Mouse (Mus musculus): Measurements from ENCODE around the gene Trappc3.
A peak's percentile ranks its signal among the peaks of the same experiment; 100 is the strongest.

Gene Trappc3

GRCm38 (mm10) chr4:126251655-126252254 lies 10.4 kb upstream of the Trappc3 start:
- DNase-seq (ENCODE audit: low read depth, low spot score): no peak

DNA sequence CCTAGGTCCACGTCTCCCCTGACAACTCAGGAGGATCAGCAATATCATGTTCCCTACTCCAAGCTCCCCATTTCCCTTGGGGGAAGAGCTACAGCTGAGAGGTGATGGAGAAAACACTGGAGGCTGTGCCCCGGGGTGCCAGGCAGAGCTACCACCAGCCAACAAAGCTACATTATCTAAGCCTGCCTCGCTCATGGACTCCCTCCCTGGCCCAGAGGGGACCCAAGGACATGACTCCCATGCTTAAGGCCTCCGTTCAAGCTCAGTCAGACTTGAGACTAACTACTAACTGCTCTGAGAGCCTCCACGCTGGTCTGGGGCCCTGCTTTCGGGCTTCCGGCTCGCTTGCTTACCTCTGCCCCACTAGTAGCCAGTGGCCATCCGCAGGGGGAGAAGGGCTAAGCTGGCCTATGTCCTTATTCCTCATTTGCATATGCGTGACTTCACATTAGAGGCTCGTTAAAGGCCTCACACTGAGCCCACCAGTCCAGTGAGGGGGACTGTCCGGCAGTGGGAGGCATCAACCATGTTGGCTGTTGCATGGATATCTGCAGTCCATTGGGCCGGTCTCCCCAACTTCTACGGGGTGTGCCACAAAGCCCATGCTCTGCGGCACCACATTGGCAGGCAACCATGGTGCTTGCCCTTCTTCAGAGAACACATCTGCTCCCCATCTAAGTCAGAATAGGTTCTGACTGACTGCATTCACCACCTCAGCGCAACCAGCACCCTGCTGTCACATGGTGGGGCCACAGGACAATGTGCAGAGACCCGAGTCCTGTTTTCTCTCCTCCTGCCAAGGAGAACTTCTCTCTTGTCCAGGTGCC lies 9.5 kb upstream of the Trappc3 start:
- DNase-seq (ENCODE audit: low read depth, low spot score): no peak

DNA sequence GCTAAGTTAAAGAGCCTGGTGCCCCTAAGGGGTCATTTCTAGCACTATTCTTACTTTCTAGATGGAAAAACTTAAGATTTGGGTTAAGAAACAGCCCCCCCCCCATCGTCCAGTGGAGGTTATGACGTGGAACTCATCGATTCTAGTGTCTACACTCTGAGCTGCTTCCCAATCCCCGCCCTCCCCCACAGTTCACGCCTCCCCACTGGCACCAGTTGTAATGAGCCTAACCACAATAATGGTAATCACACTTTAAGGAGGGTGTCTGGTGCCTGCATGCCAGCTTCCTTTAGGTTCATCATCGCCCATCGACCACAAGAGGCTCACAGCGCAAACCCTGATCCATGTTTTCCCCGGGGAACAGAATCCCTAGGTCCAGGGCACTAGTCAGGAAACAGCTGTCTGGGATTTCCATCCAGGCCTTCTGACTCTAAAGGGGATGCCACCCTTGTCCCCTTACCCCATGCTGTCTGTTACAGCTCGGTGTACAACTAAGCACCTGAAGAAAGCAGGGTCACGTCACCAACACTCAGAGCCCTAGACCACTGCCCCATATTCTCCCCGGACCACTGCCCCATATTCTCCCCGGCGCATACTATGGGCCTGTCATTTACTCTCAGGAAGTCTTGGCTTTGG lies 8.4 kb upstream of the Trappc3 start:
- DNase-seq (ENCODE audit: low read depth, low spot score): no peak

GRCm38 (mm10) chr4:126254315-126255112 lies 7.6 kb upstream of the Trappc3 start:
- no peak for DNase-seq (ENCODE audit: low read depth, low spot score)

- DNase-seq (ENCODE audit: low read depth, low spot score): no peak
These were observed 6.8 kb upstream of the Trappc3 start for GRCm38 (mm10) chr4:126255113-126256001.

DNA sequence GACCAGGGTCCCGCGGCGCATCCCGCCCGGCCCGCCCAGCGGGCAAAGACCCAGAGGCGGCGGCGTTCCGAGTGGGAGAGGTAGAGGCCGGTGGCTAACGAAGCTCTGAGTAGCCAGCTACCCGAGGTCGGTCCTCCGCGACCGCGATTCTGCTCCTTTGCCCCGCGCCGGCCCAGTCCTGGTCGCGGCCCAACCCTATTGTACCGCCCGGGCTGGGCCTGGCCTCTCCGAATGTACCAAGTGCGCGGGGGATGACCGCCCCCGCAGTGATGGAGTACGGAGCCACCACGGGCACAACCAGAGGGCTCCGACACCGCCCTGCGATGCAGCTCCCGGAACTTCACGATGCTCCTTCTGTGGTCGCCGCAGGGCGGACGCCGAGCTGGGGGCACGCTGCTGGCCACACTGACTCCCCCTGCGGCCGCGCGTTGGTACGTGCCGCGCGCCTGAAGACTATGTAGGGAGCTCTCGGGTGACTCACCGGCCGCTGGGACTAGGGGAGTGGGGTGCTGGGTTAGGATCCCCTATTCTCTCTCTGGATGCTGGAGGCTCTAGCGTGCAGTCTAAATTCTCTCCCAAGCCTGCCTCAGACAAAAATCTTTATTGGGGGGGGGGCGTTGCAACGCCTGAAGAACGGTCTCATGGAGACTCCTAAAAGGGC lies 5.9 kb upstream of the Trappc3 start, which contains the start of gene Map7d1:
TSS of gene Map7d1 (minus strand) at position 213 of the 661 bp plus-strand sequence.
- peak; percentile 76 for DNase-seq (ENCODE audit: low read depth, low spot score)

- DNase-seq (ENCODE audit: low read depth, low spot score): no peak
These were observed 4.9 kb upstream of the Trappc3 start for GRCm38 (mm10) chr4:126256967-126257881.

- no peak for DNase-seq (ENCODE audit: low read depth, low spot score)
These were observed 3.1 kb upstream of the Trappc3 start for GRCm38 (mm10) chr4:126259063-126259462.

GRCm38 (mm10) chr4:126259523-126260160 lies 2.5 kb upstream of the Trappc3 start:
- DNase-seq (ENCODE audit: low read depth, low spot score): no peak

- DNase-seq (ENCODE audit: low read depth, low spot score): peak; percentile 75
These were observed 1.5 kb upstream of the Trappc3 start for GRCm38 (mm10) chr4:126260520-126261201.

DNA sequence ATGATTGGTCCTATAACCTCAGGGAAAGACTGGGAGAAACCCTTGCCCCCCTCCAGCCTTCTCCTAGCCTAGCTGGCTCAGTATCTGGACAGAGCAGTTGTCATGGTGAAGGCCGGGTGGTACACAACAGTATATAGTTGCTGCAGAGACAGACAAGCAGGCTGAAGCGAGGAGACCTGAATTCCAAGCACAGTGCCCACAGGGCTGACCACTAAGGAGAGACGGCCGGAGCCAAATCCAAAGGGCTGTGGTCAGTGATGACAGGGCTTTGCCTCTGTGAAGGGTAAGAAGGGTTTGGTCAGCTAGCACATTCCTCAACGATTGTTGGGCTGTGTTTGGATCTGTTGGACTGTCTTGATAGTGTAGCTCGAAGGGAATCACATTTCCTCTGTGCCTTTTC lies 859 bp upstream of the Trappc3 start:
- no peak for DNase-seq (ENCODE audit: low read depth, low spot score)

- no peak for DNase-seq (ENCODE audit: low read depth, low spot score)
These were observed 450 bp upstream of the Trappc3 start for GRCm38 (mm10) chr4:126261675-126262074.

DNA sequence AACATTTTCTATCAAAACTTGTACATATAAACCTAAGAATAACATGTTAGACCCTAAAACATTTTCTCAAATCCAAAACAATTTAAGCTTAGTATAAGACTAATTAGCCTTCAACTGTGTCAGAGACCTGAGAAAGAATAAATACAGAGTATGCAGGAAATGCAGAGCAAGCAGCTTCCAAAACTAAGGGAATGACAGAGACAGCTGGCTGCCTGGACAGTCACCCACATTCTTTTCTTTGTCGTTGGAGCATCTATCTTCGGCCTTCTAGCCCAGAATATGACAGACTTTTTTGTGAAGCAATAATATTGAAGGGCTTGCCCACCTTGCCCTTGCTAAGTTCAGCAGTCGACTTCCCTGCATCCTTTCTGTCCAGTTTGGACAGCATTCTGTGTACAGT lies 7.2 kb downstream of the Trappc3 start:
- DNase-seq (ENCODE audit: low read depth, low spot score): no peak

- DNase-seq (ENCODE audit: low read depth, low spot score): no peak
These were observed 11.6 kb downstream of the Trappc3 start for GRCm38 (mm10) chr4:126273753-126274152.

- no peak for DNase-seq (ENCODE audit: low read depth, low spot score)
These were observed 13.0 kb downstream of the Trappc3 start for GRCm38 (mm10) chr4:126275081-126275480.

DNA sequence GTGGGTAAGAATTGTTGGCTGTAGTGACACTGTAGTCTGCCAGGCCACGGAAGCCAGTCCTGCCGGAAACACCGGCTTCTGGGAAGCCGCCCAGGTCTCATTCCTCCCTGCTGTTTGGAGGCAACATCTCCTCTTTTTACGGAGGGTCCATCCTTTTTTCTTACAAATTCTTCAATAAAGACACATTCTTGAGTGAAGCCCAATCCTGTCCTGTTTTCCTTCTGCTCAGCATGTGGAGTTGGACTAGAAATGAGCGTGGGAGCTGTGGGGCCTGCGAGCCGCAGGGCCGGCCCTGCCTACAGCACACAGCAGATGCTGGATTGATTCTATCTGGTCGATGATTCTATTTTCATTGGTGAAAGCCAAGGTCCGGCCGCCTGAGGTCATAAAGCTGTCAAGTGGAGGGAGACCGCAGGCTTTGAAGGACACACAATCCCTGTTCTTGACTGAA lies 13.6 kb downstream of the Trappc3 start:
- DNase-seq (ENCODE audit: low read depth, low spot score): no peak

GRCm38 (mm10) chr4:126277906-126278564 lies 15.9 kb downstream of the Trappc3 start:
- DNase-seq (ENCODE audit: low read depth, low spot score): no peak

DNA sequence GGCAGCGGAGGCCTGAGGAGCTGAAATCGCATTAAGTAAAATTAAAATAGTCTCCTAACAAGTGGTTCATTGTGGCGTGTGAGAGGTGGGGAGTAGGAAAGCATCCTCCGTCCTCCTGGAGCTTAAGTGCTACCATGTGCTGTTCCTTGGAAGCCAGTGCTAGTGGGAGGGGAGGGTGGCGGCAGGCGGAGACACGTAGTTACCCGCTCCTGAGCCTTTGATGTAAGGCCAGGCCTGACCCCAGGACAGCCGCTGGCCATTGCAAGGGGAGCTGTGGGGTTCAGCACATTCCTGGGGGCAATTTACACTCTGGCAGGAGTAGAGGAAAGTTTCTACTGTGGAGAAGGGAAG lies 16.4 kb downstream of the Trappc3 start:
- DNase-seq (ENCODE audit: low read depth, low spot score): no peak
